Mouse (Mus musculus) embryonic fibroblast, embryonic 13.5 days (primary cell): Measurements from ENCODE around the gene Heg1.

Experiments
- CTCF ChIP-seq: IDR thresholded peaks from 2 replicates; pipeline ENCODE4 v1.5.1; 2011; ENCODE audit warnings: mild to moderate bottlenecking, control low read depth, low read length, moderate library complexity, borderline replicate concordance; ENCODE audit not compliant: insufficient read depth
- POLR2A ChIP-seq: IDR thresholded peaks from 2 replicates; pipeline ENCODE4 v1.6.1; 2011; ENCODE audit warnings: low read depth, mild to moderate bottlenecking, control low read depth, low read length, moderate library complexity

DNA sequence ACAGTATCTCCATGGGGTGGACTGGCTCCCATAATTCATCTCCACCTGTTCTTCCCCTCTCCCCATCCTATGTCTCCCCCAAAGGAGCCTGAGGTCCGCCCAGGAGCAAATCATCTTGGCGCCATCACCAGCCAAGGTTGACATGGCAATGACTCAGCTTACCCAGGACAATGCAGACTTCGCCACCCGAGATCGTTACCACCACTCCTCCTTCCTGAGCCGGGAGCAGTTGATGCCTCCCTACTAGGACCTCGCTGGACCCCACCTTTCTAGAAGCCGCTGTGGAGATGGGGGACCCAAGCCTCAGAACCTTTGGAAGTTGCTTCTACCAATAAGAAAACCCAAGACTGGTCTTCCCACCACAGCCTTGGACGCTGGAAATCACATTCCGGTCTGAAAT lies 21.3 kb upstream of the Heg1 start:
- TF ChIP-seq POLR2A (no peak), CTCF (no peak)
